Mouse (Mus musculus) lung, adult 2 months (tissue): ENCODE measurements around the gene Skap2. TPM values are rescaled to one million over a fixed set of nuclear protein-coding genes. Genes with fewer than 3 reads are reported as not detected.

Experiments
- DNase-seq: peaks from one replicate; pipeline ENCODE4 v3.0.0; 2022
- H3K4me1 ChIP-seq: fragments of 200-500 bp; 2 replicates; pipeline ENCODE4 v1.6.1; 2011; ENCODE audit warnings: low read length; ENCODE audit not compliant: control insufficient read depth, insufficient read depth
- H3K4me3 ChIP-seq: fragments of 200-500 bp; replicated peaks from 2 replicates; pipeline ENCODE3; 2011; ENCODE audit warnings: low read depth, mild to moderate bottlenecking, control low read depth, low read length; ENCODE audit errors: extremely low read depth
- CTCF ChIP-seq: fragments of 200-500 bp; IDR thresholded peaks from 2 replicates; pipeline ENCODE4 v1.5.1; 2011; ENCODE audit warnings: mild to moderate bottlenecking, low read length, control low read depth; ENCODE audit not compliant: insufficient read depth
- POLR2A ChIP-seq: fragments of 200-500 bp; IDR thresholded peaks from 2 replicates; pipeline ENCODE4 v1.6.1; 2011; ENCODE audit warnings: low read depth, mild to moderate bottlenecking, control low read depth, low read length, borderline replicate concordance; ENCODE audit errors: extremely low read depth
- WGBS: fragments of 180-500 bp; shearing (Covaris S2); methylation state at CpG from one replicate; pipeline ENCODE4 v1.1.7; 2018; 5-methylcytosine and 5-hydroxymethylcytosine counted together
- polyA plus RNA-seq: library from polyadenylated mRNA; depleted of rRNA; stranded (reverse); fragments of >200 nt; gene quantifications from 2 replicates; pipeline ENCODE4 v1.2.3, GENCODE M21; 2012

The Skap2 gene
- polyA plus RNA-seq, 1 experiment: 25.4 TPM

DNA sequence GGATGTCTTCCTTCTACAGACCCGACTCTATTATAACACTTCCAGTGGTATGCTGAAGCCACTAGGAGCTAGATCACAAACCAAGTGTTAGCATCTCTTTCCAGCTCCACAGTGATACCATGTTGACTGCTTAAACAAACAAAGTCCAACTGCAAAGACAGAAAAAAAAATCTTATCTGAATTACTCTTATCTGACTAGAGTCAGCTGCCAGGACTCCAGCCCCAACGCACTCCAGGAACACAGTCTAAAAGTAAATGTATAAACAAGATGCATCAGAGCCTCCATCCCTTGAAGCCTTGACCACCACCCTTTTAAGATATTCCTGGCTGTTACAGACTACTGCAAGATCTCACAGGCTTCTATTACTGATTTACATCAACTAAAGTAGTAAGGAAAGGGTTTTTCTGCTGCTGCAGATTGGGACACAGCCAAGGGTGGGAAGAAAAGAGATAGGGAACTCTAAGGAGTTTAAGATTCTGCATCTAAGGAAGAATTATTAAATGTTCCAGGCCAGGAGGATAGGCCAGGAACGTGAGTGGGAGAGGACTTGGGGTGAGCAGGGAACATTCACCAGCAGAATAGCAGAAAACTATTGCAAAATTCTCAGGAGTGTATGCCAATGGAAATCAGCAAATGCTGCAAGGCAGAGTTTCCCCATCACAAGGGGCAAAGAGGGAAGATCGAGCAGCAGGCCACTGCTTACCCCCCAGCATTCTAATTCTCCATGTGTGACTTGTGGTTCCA lies 56.1 kb downstream of the Skap2 start:
- TF ChIP-seq CTCF: no peak
- no peak for TF ChIP-seq POLR2A
- 45% methylated on average over 4 of the region's 4 CpGs for WGBS
- Histone ChIP-seq H3K4me3 (no peak overlapping the region), H3K4me1 (peaks cover 5% of the 10 kb centered on the region; the same call in 1 of the 2 replicates)
- no peak for DNase-seq

DNA sequence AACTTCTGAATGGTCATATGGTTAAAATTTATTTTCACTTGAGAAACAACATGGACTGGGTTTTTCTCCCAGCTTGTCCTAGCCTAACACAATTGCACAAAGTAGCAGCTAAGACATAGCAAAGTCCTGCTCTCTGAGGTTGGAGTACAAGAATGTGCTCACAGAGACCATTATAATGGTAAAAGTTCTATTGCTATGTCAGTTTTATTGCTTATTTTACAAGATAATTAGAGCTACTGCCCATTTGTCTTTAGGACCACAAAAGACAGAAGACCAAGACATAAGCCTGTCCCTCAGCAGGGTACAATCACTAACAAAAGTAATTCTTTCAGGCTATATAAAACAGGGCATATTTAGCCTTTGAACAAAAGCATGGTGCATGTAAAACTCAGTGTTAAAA lies 64.7 kb downstream of the Skap2 start:
- Histone ChIP-seq H3K4me3 (no peak overlapping the region), H3K4me1 (peaks cover 6% of the 10 kb centered on the region; the same call in 1 of the 2 replicates)
- TF ChIP-seq POLR2A (no peak), CTCF (no peak)
- DNase-seq: no peak

DNA sequence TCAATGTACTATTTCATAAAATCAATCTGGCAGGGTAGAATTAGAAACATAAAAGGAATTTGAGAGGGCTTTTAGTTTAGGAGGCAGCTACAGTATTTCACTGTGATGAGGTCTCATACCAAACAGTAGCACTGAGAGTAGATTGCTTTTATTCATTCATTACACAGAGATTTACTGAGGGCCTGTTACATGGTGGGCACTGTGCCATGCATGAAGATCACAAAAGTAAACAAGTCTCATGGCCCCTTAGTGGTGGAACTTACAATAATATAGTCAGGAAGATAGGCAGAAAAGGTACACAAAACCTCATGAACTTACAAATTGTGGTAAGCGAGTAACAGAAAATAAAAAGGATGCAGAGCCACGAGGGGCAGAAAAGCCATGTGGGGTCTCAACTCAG lies 67.4 kb downstream of the Skap2 start:
- TF ChIP-seq POLR2A (no peak), CTCF (no peak)
- DNase-seq: no peak
- 62% methylated on average over 2 of the region's 2 CpGs for WGBS
- Histone ChIP-seq H3K4me1 (peaks cover 6% of the 10 kb centered on the region; the same call in 1 of the 2 replicates), H3K4me3 (no peak overlapping the region)

DNA sequence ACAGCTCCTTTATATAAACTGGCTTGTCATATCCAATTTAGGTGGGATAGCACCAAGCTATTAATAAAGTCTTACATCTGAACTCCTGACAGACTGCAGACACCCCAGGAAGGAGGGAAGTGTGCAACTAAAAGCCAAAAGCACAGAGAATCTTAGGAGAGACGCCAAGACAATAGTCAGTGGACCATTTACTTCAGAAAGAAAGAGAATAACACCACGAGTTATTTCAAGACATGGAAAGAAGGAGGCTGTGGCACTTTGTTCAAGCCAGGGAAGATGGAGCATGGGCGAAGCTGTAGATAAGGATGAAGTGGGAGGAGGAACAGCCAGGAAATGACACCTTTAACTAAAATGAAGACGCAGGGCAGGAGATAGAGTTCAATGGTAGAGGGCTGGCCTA lies 78.4 kb downstream of the Skap2 start:
- Histone ChIP-seq H3K4me3 (no peak overlapping the region), H3K4me1 (no peaks in the 10 kb centered on the region; the same call in 1 of the 2 replicates)
- no peak for DNase-seq
- TF ChIP-seq POLR2A: no peak
- no peak for TF ChIP-seq CTCF
- WGBS: 41% methylated on average over 4 of the region's 4 CpGs

DNA sequence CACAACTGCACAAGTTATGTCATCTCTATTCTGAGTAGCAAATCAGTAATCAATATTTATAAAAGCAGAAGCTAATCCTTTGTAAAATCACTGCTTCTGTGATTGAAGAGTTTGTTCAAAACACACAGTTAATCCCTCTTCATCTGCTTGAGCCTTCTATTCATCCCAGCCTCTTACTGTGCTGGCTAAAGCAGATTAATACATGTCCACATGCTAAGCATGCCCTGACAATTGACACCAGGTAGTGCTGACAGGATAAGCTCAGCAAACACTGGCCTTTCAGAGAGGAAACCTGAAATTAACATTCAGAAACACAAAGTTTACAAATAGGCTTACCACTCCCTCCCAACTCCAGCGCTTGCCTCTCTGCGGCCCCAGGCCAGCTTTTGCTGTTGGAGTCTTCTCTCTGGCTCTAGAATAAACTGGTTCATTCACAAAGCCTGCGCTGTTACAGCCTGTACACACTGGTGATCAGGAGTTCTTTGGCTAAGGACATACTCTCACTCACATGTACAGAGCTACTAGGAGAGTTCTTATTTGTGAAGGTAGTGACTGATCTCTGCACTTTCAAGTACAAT lies 79.2 kb downstream of the Skap2 start:
- Histone ChIP-seq H3K4me1 (no peaks in the 10 kb centered on the region; the same call in 1 of the 2 replicates), H3K4me3 (no peak overlapping the region)
- DNase-seq: no peak
- TF ChIP-seq POLR2A (no peak), CTCF (no peak)
- WGBS: 42% methylated on average over 3 of the region's 3 CpGs

DNA sequence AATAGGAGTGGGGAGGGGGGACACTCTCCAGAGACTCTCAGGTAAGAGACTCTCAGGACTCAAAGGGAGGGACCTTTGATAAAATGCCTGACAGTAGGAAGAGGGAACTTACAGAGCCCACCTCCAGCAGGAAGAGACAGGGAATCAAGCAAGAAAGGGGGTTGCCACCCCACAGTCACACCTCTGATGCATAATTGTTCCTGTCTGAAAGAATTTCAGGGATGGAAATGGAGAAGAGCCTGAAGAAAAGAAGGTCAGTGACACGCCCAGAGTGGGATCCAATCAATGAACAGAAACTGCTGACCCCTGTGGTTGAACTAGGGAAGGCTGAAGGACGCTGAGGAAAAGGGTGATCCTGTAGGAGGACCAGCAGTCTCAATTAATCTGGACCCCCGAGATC lies 85.2 kb downstream of the Skap2 start:
- TF ChIP-seq POLR2A (no peak), CTCF (no peak)
- Histone ChIP-seq H3K4me1 (no peaks in the 10 kb centered on the region; the same call in none of the 2 replicates), H3K4me3 (no peak overlapping the region)
- 76% methylated on average over 3 of the region's 3 CpGs for WGBS
- no peak for DNase-seq

DNA sequence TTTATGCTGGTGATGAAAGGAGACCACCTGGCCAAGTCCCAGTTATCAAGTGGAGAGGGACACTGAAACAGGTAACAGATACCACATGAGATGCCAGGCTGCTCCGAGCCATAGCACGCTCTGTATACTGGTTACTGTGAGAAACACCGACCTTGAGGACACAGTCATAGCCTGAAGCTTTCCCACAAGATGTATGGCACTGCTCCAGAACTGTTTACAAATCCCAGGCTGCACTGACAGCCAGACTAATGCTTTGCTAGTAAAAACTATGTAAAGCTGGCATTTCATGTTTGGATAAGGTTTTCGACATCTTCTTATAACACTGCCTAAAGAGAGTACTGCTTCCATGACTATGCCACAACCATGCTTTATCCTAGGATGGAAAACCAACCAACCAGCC lies 90.5 kb downstream of the Skap2 start:
- no peak for TF ChIP-seq CTCF
- no peak for TF ChIP-seq POLR2A
- H3K4me1 ChIP-seq: no peaks in the 10 kb centered on the region; the same call in none of the 2 replicates
- 72% methylated on average over 4 of the region's 4 CpGs for WGBS
- DNase-seq: no peak
- H3K4me3 ChIP-seq: no peak overlapping the region

DNA sequence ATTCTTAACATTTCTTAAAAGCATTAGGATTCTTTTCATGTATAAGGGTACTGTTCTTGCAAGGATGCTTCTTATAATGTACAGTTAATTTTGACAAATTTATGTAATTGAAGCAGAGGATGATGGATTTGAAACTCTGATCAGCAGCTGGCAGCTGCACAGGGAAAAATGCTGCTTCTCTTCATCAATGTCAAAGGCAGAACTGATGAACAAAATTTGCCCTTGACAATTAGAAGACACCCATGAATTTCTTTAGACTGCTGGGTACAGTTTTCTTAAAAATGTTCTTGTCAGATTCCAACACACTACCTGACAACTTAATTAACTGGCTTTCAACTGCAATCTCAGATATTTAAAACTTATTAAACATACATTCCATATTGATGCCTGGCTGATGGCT lies 103.9 kb downstream of the Skap2 start:
- TF ChIP-seq CTCF (no peak), POLR2A (no peak)
- H3K4me3 ChIP-seq: no peak overlapping the region
- H3K4me1 ChIP-seq: peaks cover 7% of the 10 kb centered on the region; the same call in 1 of the 2 replicates
- DNase-seq: no peak

DNA sequence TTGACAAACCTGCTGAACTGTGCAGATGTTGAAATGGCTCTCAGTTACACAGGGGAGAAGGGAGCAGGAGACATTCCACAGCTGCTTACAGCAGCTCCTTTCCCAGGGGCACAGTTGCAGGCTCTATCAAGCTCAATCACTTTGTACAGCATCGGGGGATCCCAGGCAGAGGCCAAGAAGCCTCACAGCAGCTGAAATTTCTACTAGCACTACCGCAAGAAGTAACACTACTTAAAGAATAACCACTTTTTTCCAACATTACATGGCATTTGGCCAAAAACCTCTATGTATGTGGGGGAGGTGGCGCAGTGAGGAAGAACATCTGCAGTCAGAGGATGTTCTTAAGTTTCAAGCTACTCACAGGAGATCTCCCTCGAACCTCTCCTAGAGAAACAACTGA lies 106.7 kb downstream of the Skap2 start:
- no peak for TF ChIP-seq CTCF
- no peak for TF ChIP-seq POLR2A
- no peak for DNase-seq
- 39% methylated on average over 4 of the region's 4 CpGs for WGBS
- Histone ChIP-seq H3K4me3 (no peak overlapping the region), H3K4me1 (peaks cover 7% of the 10 kb centered on the region; the same call in 1 of the 2 replicates)

DNA sequence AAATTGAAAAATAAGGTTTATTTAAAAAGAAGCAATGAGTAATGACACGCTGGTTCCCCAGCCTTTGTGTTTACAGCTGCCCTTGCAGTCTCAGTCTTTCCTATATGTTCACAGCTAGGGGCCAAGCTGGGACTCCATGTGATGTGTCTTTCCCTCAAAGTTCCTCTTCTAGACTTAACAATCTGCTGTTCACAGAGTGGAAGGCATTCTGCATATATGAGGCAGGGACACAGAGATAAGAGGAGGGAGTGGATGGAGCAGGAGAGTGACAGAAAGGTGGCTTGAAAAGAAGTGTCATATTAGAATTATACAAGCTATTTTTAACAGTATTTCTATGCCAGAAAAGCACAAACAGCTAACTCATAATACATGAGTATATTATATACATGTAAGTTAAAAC lies 110.8 kb downstream of the Skap2 start:
- TF ChIP-seq POLR2A (no peak), CTCF (no peak)

More for the DNA sequence above, 110.8 kb downstream of the Skap2 start:
- H3K4me1 ChIP-seq: peaks cover 7% of the 10 kb centered on the region; the same call in 1 of the 2 replicates
- H3K4me3 ChIP-seq: no peak overlapping the region
- WGBS: 89% methylated on average over 1 of the region's 1 CpGs
- DNase-seq: no peak
